Mouse (Mus musculus) E14TG2a.4 (cell line): Measurements from ENCODE around the gene Olfr578.

Source experiments
- H3K27me3 ChIP-seq: 2 replicates; pipeline ENCODE4 v1.6.1; 2014; ENCODE audit warnings: low read length, control low read depth; ENCODE audit not compliant: insufficient read depth
- H3K36me3 ChIP-seq: 2 replicates; pipeline ENCODE4 v1.6.1; 2014; ENCODE audit warnings: low read length, control low read depth; ENCODE audit not compliant: insufficient read depth
- H3K4me1 ChIP-seq: replicated peaks from 2 replicates; pipeline ENCODE4 v1.6.1; 2014; ENCODE audit warnings: low read depth, low read length, control low read depth
- H3K4me3 ChIP-seq: replicated peaks from 2 replicates; pipeline ENCODE4 v1.5.1; 2014; ENCODE audit warnings: mild to moderate bottlenecking, low read length
- H3K9me3 ChIP-seq: 2 replicates; pipeline ENCODE4 v1.6.1; 2014; ENCODE audit warnings: low read length, control low read depth
- CTCF ChIP-seq: conservative IDR thresholded peaks from 2 replicates; pipeline ENCODE4 v1.5.1; 2014; ENCODE audit warnings: low read length
- NANOG ChIP-seq: IDR thresholded peaks from 2 replicates; pipeline ENCODE4 v1.6.1; 2014; ENCODE audit warnings: borderline replicate concordance, low read length, mixed read lengths
- POU5F1 ChIP-seq: IDR thresholded peaks from 2 replicates; pipeline ENCODE4 v1.6.1; 2014; ENCODE audit warnings: low read length, borderline replicate concordance

The Olfr578 gene

GRCm38 (mm10) chr7:102942475-102942874 is 46.6 kb downstream of the Olfr578 start, which contains the start of gene Olfr573-ps1:
Gene Olfr573-ps1, minus strand, starts transcription at chr7:102942575.
- Histone ChIP-seq H3K36me3 (no peaks in the 10 kb centered on the region), H3K4me1 (no peaks in the 10 kb centered on the region), H3K27me3 (no peaks in the 10 kb centered on the region), H3K9me3 (no peaks in the 10 kb centered on the region), H3K4me3 (no peak within 1 kb of the TSS)
- TF ChIP-seq CTCF (no peak), NANOG (no peak), POU5F1 (no peak)
